Mouse (Mus musculus): Measurements from ENCODE around the gene Pax8.

Pax8 gene

GRCm38 (mm10) chr2:24416668-24417067 is 58.7 kb downstream of the Pax8 start:
- DNase-seq (ENCODE audit: low spot score in 2 of 2): no peak

GRCm38 (mm10) chr2:24413677-24414076 is 61.7 kb downstream of the Pax8 start:
- DNase-seq (ENCODE audit: low spot score in 2 of 2): no peak

- DNase-seq (ENCODE audit: low spot score in 2 of 2): no peak
Observed at GRCm38 (mm10) chr2:24413172-24413571, 62.2 kb downstream of the Pax8 start.

- DNase-seq (ENCODE audit: low spot score in 2 of 2): peak; percentile 58 to 69
Observed at GRCm38 (mm10) chr2:24409166-24409565, 66.2 kb downstream of the Pax8 start.

GRCm38 (mm10) chr2:24407701-24408485 is 67.5 kb downstream of the Pax8 start:
- peak in 1 of 2 experiments; percentile 7 for DNase-seq (ENCODE audit: low spot score in 2 of 2)

GRCm38 (mm10) chr2:24405345-24406012 is 69.9 kb downstream of the Pax8 start:
- DNase-seq (ENCODE audit: low spot score in 2 of 2): peak; percentile 52 to 53

GRCm38 (mm10) chr2:24400711-24401110 is 74.7 kb downstream of the Pax8 start:
- no peak for DNase-seq (ENCODE audit: low spot score in 2 of 2)

GRCm38 (mm10) chr2:24397115-24397514 is 78.3 kb downstream of the Pax8 start:
- DNase-seq (ENCODE audit: low spot score in 2 of 2): no peak

GRCm38 (mm10) chr2:24393251-24393650 is 82.1 kb downstream of the Pax8 start:
- no peak for DNase-seq (ENCODE audit: low spot score in 2 of 2)

- DNase-seq (ENCODE audit: low spot score in 2 of 2): peak; percentile 21 to 61
Observed at GRCm38 (mm10) chr2:24387361-24388283, 87.8 kb downstream of the Pax8 start.

- DNase-seq (ENCODE audit: low spot score in 2 of 2): no peak
Observed at GRCm38 (mm10) chr2:24386964-24387320, 88.5 kb downstream of the Pax8 start.

- DNase-seq (ENCODE audit: low spot score in 2 of 2): no peak
Observed at GRCm38 (mm10) chr2:24386158-24386963, 89.0 kb downstream of the Pax8 start.

- DNase-seq (ENCODE audit: low spot score in 2 of 2): no peak
Observed at GRCm38 (mm10) chr2:24385111-24385961, 90.1 kb downstream of the Pax8 start.

- no peak for DNase-seq (ENCODE audit: low spot score in 2 of 2)
Observed at GRCm38 (mm10) chr2:24384393-24384792, 91.0 kb downstream of the Pax8 start.

- DNase-seq (ENCODE audit: low spot score in 2 of 2): no peak
Observed at GRCm38 (mm10) chr2:24383636-24384035, 91.8 kb downstream of the Pax8 start.

GRCm38 (mm10) chr2:24382456-24383230 is 92.8 kb downstream of the Pax8 start:
- no peak for DNase-seq (ENCODE audit: low spot score in 2 of 2)

- no peak for DNase-seq (ENCODE audit: low spot score in 2 of 2)
Observed at GRCm38 (mm10) chr2:24378747-24379450, 96.5 kb downstream of the Pax8 start.
